Mouse (Mus musculus): ENCODE results near the gene Shisa9. TPM values are rescaled to one million over a fixed set of nuclear protein-coding genes. Genes with fewer than 3 reads are reported as not detected.

Gene Shisa9
- polyA plus RNA-seq, 1 experiment from 2014 or later, result 0.81 TPM

Other genes with a start within 250 kb of the Shisa9 start
- gene Cpped1, start 74.7 kb upstream of the Shisa9 start, polyA plus RNA-seq (2014; fragmentation: Nextera tagmentation; extraction: Ambion mirVana), result 18.5 and 21.1 TPM in 2 replicates

All from neural tube, embryonic 11.5 days (tissue).